Mouse (Mus musculus) bone marrow, adult 2 months (tissue): ENCODE data around the gene Sptbn4.

Experiments
- CTCF ChIP-seq: fragments of 200-500 bp; IDR thresholded peaks from 2 replicates; pipeline ENCODE4 v1.5.1; 2011; ENCODE audit warnings: low read length, control low read depth; ENCODE audit not compliant: control insufficient read depth, insufficient read depth
- POLR2A ChIP-seq: fragments of 200-500 bp; IDR thresholded peaks from 2 replicates; pipeline ENCODE4 v1.6.1; 2011; ENCODE audit warnings: low read depth, mild to moderate bottlenecking, control low read depth, low read length, borderline replicate concordance; ENCODE audit not compliant: control insufficient read depth

DNA sequence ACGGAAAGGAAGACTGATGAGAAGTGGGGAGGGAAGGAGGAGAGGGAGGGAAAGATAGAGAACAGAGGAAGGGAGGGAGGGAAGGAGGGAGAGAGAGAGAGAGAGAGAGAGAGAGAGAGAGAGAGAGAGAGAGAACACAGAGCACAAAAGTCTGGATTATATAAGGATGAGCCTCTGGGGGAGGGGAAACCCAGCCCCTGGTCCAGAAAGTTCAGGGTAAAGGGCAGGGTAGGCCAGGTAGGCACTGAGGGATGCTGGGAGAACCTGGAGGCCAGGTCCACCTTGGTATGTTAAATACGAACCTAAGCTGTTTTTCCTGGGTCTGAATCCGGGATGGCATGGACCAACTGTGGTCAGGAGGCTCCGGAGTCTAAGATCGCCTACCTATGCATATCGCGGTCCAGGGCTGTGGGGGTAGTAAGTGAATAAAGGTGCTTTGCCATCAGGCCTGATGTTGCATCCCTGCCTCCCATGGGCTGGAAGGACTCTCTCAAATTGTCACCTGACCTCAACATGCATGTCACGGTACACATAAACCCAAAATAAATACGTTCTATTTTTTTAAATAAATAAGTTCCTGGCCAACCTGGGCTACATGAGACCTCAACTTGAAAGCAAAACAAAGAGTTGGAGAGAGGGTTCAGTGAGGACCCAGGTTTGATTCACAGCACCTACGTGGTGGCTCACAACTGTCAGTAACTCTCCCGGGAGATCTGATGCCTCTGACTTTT lies 24.1 kb upstream of the Sptbn4 start:
- TF ChIP-seq POLR2A (no peak), CTCF (no peak)
